Mouse (Mus musculus) small intestine, adult 2 months (tissue): Measurements from ENCODE around the gene Wdcp.

Experiments used
- CTCF ChIP-seq: fragments of 200-500 bp; IDR thresholded peaks from 2 replicates; pipeline ENCODE4 v1.5.1; 2012; ENCODE audit warnings: low read depth, mild to moderate bottlenecking, control low read depth, inconsistent platforms, low read length, moderate library complexity, mixed read lengths; ENCODE audit not compliant: insufficient replicate concordance, insufficient read length; ENCODE audit errors: extremely low read depth
- POLR2A ChIP-seq: fragments of 200-500 bp; IDR thresholded peaks from 2 replicates; pipeline ENCODE4 v1.6.1; 2012; ENCODE audit warnings: low read depth, mild to moderate bottlenecking, control low read depth, inconsistent platforms, low read length, moderate library complexity

- TF ChIP-seq CTCF (no peak), POLR2A (no peak)
These were observed 35.2 kb downstream of the Wdcp start for GRCm38 (mm10) chr12:4878296-4878783.
